Mouse (Mus musculus) MN1 (cell line): ENCODE data around the gene Rab31.
A peak's percentile ranks its signal among the peaks of the same experiment; 100 is the strongest.

ENCODE experiments used
- DNase-seq: peaks from one replicate; pipeline ENCODE4 v3.0.0-alpha.2; 2016; ENCODE audit warnings: low spot score

Rab31 gene

GRCm38 (mm10) chr17:65666388-65667161, 106.0 kb downstream of the Rab31 start:
- no peak for DNase-seq

DNA sequence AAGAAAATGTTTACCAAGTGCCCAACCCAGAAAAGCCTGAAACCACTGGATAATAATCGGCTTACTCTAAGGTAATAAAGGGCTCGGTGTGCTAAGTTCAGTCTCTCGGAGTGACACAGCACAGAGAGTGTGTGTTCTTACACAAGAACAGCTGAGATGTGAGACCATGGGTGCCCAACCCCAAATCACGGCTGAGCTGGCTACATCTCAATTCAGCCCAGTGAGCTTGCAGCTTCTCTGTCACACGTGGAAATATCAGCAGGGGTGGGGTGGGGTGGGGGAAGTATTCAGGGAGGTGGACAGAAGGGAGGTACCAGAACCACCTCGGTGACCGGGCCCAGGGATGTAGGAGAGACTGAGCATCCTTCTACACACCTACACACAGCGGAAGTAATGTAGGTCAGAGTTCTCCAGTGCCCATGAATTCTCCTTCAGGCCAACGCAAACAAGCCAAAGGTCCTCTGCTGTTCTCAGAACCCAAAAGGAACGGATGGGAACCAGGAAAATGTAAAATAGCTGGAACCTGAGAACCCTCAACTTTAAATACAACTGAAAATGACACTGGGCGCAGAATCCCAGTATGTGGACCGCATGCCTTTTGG, 106.7 kb downstream of the Rab31 start:
- DNase-seq = no peak

DNA sequence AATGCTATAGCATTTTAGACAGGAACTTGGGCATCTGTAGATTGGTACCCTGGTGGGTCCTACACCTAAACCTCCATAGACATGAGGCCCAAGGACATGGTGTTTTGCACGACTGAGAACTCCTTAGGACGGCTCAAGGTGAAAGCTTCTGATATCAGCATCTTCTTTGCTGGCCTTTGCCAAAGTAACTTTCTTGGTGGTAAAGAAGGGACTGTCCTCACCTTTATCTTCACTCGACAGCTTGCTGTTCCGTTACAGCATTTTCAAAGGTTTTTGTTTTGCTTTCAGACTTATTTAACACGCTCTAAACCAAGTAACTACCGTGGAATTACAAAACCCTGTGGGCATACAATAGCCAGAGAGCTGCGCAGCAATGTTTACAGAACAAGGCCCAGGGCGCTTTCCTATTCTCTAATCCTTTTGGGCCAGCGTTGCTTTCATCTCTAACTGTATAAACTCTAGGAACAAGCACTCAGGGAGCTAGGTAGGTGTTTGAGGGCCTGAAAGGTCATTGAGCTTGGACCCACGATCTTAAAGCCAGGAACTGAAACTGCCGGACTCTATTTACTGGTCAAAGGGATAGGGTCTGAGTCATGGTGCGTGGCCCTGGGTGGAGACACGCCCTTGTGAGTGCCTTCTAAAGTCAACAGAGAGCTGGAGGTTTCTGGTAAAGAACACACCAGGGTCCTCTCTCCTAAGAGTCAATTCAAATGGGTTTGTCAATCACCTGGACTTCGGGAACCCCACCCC, 109.0 kb downstream of the Rab31 start:
- no peak for DNase-seq

GRCm38 (mm10) chr17:65662662-65663061, 109.9 kb downstream of the Rab31 start:
- DNase-seq = no peak

DNA sequence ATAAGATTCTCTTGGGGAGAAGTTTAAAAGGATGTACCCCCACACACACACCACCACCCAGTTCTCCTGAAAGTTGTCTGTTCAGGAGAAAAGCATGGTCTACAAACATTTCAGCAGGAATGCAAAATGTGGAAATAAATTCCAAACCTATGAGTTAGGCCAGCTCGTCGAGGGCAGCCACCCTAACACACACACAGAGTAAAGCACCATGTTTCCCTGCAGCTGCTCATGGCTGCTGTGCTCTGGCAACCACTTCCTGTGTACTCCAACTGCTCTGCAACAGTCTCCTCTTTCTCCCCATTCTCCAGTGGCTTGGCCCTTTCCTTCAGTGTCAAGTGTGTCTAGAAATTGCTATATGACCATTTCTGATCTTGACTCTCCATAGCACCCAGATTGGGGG, 114.1 kb downstream of the Rab31 start:
- no peak for DNase-seq

DNA sequence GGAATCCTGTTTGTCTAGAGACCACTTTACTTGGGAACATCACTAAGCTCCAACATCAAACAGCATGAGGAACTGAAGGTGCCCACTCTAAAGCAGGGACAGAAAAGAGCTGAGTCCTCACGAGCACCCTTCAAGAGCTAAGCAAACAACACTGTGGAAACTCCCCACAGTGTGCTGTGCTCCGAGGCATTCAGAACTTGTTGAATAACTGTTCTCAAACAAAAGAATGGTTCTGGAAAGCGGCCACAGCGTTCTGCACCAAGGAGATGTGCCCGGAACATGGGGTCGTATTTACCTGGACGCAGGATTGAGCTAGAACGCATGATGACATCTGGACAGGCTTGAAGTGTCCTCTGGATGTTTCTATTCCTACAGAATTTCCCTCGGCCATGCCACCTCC, 114.6 kb downstream of the Rab31 start:
- no peak for DNase-seq

GRCm38 (mm10) chr17:65656731-65657130, 115.8 kb downstream of the Rab31 start:
- DNase-seq = no peak

DNA sequence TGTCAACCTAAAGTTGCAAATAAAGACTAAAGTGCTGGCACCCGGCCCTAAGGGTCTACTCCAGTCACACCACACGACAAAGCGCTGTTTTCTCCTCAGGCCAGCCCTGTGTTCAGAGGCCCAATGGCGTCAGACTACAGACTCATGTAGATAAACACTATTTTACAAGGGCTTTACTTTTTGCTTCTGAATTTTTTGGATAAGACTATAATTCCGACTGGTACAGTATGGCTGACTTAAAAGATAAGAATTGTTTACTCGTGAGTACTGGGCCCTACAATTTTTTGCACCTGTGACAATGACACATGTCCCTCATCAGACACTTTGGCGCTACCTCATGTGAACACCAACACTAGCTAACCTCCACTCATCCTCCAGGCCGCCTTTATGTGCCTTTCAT, 116.5 kb downstream of the Rab31 start:
- DNase-seq = no peak

DNA sequence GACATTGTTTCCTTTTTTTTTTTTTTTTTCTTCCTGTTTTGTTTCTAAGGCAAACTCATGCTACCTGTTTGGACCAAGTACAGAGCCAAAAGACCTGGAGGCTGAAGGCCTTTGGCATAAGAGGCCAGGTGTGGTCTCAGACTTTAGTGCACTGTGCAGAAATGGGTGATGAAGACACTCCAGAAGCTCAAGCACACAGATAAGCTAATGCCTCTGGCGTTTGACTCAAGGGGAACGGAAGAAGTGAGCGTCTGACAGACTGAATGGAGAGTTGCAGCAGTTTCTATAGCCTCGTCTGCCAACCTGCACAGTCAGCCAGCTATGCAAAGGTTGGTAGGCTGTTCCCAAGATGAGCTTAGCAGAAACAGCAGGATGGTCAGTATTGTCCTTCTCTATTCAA, 116.9 kb downstream of the Rab31 start:
- no peak for DNase-seq

DNA sequence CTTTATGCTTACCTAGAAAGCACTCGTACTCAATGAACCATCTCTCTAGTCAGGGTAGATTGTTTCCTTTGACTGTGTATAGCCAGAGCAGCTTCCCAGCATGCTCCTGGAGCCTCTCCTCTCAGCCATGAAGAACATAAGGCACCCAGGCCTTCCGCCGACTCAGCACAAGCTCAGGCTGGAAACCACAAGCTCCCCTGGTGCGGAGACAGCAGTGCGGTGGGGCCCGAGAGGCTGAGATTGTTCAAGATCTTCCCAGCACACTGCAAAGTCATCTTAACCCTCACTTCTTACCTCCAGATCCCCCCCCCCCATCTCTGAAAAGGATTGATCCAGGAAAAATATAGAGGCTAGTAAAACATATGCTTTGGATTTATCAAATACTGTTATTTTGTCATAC, 122.0 kb downstream of the Rab31 start:
- DNase-seq = no peak

DNA sequence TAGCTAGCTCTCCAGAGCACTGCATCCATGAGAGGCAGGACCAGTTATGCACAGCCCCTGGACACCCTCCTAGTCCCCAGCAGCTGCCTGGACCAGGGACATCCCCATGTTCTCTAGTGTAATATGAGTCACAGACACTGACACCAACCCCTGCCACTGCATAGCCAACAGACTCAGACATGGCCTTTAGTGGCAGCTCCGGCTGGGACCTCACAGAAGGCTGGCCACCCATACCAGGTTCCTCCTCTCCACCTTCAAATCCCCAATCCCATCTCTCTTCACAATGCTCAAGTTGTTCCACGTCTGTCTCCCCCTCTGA, 123.4 kb downstream of the Rab31 start:
- DNase-seq = no peak

DNA sequence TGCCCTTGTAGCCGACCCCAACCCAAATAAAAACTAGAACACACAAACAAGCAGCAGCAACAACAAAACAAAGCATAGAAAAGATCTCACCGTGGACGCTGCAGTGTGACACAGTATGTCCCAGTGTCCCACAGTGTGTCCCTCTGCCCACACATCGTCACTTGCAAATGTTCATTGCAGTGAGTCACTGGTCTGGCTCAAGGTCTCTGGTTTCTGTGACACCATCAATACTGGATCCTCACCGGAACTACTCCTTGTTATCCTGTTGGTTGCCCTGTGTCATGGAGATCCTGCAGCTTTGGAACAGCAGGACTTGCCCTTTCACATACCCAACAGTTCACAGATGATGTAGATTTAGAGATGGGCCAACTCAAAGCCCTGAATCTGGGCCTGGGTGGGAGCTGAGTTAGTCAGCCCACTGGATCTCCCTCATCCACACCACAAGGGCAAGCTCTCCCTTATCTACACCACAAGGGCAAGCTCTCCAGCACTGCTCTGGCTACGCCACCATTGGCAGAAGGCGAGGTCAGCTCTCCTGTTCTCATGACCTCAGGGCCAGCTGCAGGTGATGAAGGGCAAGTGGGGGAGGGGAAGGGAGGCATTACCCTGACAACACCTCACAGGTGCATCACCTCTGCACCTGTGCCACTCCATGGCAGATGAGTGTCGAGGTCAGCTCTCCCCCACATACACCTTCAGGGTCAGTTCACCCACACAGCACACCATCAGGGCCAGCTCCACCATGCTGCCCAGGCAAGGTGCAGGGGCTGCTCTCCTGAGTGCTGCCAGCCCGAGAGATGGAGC, 124.0 kb downstream of the Rab31 start:
- no peak for DNase-seq

DNA sequence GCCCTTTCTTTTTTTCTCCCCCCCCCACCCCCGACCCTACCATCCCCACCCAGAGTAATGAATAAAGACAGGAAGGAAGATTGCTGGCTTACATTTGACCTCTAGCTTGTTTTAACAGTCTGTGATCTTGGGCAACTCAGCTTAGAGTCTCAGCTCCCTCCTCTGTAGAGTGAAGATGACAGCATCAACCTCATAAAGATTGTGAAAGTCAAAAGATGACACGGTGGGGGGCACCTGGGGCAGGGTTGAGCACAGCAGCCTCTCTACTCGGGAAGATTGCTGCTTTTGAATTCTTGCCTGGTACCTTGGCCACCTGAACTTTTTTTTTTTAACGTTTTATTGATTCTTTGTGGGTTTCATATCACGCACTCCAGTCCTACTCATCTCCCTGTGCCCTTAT, 124.6 kb downstream of the Rab31 start:
- DNase-seq = no peak

DNA sequence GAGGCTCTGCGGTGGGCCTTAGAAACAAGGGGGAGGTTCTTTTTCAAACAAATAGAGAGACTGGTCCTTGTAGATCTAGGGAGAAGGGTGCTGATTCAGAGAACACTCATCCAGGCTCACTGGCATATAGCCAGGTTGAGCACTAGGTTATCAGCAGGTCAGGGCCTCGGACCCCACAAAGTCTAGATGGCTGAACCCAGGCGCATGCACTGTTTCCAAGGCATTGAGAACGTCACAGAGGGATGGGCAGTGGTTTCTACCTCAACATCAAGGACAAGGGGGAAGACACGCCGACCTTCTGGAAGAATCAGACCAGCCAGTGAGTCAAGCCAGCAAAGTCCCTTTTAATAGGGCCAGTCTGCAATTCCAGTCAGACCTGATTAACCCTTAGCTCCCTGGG, 125.3 kb downstream of the Rab31 start:
- no peak for DNase-seq

DNA sequence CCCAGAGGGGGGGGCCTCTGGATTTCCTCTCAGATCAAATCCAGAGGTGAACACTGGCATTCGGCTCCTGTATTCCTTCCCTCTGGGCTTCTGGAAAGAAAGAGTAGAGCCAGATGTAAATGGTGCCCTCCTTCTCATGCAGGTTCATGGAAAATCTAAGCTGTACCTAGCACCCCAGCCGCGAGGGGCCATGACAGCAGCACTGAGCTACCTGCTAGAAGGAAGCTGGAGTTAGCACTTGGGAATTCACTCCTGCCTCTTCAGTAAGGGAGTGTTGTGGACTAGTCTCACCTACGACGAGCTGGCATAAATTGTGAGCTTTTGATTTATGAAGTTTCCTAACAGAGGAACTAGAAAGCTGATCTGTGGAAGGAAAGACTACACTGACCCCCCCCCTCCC, 129.0 kb downstream of the Rab31 start:
- DNase-seq = no peak

- DNase-seq = peak; percentile 22
Measured at GRCm38 (mm10) chr17:65643051-65643521, 129.5 kb downstream of the Rab31 start.

GRCm38 (mm10) chr17:65642578-65642991, 130.0 kb downstream of the Rab31 start:
- no peak for DNase-seq

GRCm38 (mm10) chr17:65641734-65642218, 130.8 kb downstream of the Rab31 start, which contains the start of gene Txndc2:
Txndc2 (minus strand) TSS chr17:65642168.
- no peak for DNase-seq

DNA sequence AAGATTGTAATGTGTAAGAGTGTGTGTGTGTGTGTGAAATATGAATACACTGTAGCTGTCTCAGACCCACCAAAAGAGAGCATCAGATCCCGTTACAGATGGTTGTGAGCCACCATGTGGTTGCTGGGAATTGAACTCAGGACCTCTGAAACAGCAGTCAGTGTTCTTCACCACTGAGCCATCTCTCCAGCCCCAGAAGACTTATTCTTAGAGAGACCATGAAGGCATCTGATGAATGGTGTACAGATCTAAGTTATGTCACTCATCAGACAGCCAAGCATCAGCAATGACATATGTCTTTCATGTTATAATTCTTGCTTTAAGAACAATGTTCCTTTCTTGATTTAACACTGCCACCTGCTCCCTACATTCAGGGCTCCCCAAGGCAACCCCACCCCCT, 133.4 kb downstream of the Rab31 start:
- DNase-seq = no peak

DNA sequence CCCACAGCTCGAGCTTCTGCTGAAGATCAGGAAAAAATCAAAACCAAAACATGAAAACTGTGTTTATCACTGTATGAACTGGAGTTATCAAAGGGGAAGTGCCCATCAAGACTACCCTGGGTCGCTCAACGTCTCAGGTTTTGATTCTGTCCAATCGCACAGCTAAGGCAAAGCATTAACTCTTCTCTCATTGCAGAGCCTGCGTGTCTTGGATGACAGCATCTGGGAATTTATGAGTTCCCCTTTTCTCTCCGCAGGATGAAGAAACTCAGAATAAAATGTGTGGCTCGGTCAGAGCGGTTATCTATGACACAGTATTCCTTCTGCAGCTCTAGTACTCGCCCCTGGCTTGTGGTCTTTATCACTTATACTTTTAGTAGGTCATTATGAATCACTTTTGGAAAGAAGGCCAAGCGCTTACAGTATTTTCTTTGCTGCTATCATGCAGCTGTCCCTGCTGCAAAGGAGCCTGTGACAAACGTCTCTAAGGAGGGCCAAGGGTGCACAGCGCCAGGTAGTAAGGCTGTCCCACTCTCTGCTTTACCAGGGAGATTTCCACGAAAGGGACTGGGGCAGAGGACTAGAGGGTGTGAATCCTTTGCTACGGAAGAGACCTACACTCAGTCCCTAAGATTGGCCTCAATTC, 136.7 kb downstream of the Rab31 start:
- DNase-seq = no peak

GRCm38 (mm10) chr17:65629943-65630342, 142.6 kb downstream of the Rab31 start:
- DNase-seq = no peak
